22 mouse cellular contexts compared by ENCODE assay signal in genomic region chr17:25480820-25481219, GRCm38 (mm10). TPM values are rescaled to one million over a fixed set of nuclear protein-coding genes. Genes with fewer than 3 reads are reported as not detected.
"Had no signal": no experiment of that assay in that cellular context is flagged by ENCODE, and none has a peak within 500 bp of the region (broad histone marks: within the 10 kb centered on the region; RNA-seq: fewer than 3 reads in every experiment).

No protein-coding gene starts in this region.

- H3K4me2 ChIP-seq: lung, embryonic 15.5 days; midbrain, embryonic 11.5 days; midbrain, embryonic 13.5 days; midbrain, embryonic 15.5 days; neural tube, embryonic 12.5 days; stomach, embryonic 15.5 days had no signal

- H3K4me1 ChIP-seq: lung, embryonic 15.5 days; megakaryocyte, embryonic 14.5 days; midbrain, embryonic 13.5 days; neural tube, embryonic 12.5 days had no signal

- H3K27me3 ChIP-seq: midbrain, embryonic 15.5 days had no signal

- ATAC-seq: lung, postnatal 0 days; midbrain, embryonic 13.5 days; midbrain, embryonic 15.5 days had no signal

- H3K9ac ChIP-seq: lung, embryonic 15.5 days; midbrain, embryonic 13.5 days; midbrain, embryonic 15.5 days; neural tube, embryonic 12.5 days; stomach, embryonic 15.5 days had no signal

- DNase-seq: lung, adult 2 months; lung, postnatal 14 days; lung, postnatal 36 days; right cerebral cortex, postnatal 14 days; thymus, adult 2 months; thymus, postnatal 25 days; thymus, postnatal 4 days had no signal

- H3K36me3 ChIP-seq: lung, embryonic 15.5 days; midbrain, embryonic 13.5 days; midbrain, embryonic 15.5 days; neural tube, embryonic 12.5 days; stomach, embryonic 15.5 days had no signal

- H3K9me3 ChIP-seq: lung, embryonic 15.5 days; megakaryocyte, embryonic 14.5 days; midbrain, embryonic 13.5 days; midbrain, embryonic 15.5 days; neural tube, embryonic 12.5 days; stomach, embryonic 15.5 days had no signal

- H3K27ac ChIP-seq: lung, embryonic 15.5 days; macrophage; midbrain, embryonic 13.5 days; midbrain, embryonic 15.5 days; neural tube, embryonic 12.5 days; stomach, embryonic 15.5 days; stomach, postnatal 0 days had no signal

- H3K4me3 ChIP-seq: lung, embryonic 15.5 days; megakaryocyte, embryonic 14.5 days; midbrain, embryonic 13.5 days; midbrain, embryonic 15.5 days; neural tube, embryonic 12.5 days; stomach, embryonic 15.5 days had no signal

RNA-seq across cellular contexts. Expression of gene Sstr5, which starts 16.3 kb away (rescaled TPM):
- total RNA-seq: megakaryocyte progenitor cell, adult 5-6 weeks; monocyte, adult 5-6 weeks; neutrophil, adult 5-6 weeks had no signal
- polyA plus RNA-seq: macrophage; midbrain, embryonic 11.5 days; neural tube, embryonic 12.5 days; spleen, adult 2 months; thymus, adult 2 months; urinary bladder, adult 2 months had no signal

RNA-seq across cellular contexts. Expression of gene Tekt4, which starts 26.4 kb away (rescaled TPM):
- total RNA-seq: megakaryocyte progenitor cell, adult 5-6 weeks; monocyte, adult 5-6 weeks; neutrophil, adult 5-6 weeks had no signal
- polyA plus RNA-seq: macrophage had no signal

RNA-seq across cellular contexts. Expression of gene Cacna1h, which starts 47.2 kb away (rescaled TPM):
- polyA plus RNA-seq: macrophage had no signal
